Mouse (Mus musculus): Measurements from ENCODE around the gene Efnb3.

DNA sequence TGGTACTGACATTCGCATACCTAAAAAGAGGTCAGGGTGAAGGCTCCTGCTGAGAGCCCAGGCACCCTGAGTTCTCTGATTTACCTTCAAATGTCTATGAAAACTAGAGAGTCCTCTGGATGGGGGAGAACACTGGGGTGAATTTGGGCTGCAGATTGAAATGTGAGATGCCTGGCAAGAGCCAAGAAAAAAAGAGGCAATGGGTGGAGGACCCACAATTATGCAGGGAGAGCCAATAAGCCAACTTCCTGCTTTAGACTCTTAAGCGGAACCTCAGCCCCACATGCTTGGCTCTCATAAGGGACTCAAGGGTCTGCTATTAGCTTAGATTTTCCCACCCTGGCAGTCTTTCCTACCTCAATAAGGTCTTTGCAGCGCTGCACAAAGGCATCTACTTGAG, 43.3 kb downstream of the Efnb3 start:
- TF ChIP-seq CTCF (conservative IDR thresholded peaks at IDR 0.05; ENCODE audit: insufficient read depth, insufficient read length, low read depth, low read length), result no peak
- no peak for TF ChIP-seq POLR2A (IDR thresholded peaks at IDR 0.05; ENCODE audit: low read depth, low read length)

Measured in kidney, adult 2 months (tissue).